Mouse (Mus musculus) R1 (cell line): ENCODE measurements around the gene Rps6ka2.
"Not testable (repeated sequence)": the region's sequence is repeated elsewhere in the genome, so short reads cannot be mapped to it uniquely, and the experiment has no call there.

Experiments used
- DNase-seq: peaks from one replicate; pipeline ENCODE4 v3.0.0-alpha.2; 2018; ENCODE audit warnings: low read depth, low spot score

Rps6ka2 gene

DNA sequence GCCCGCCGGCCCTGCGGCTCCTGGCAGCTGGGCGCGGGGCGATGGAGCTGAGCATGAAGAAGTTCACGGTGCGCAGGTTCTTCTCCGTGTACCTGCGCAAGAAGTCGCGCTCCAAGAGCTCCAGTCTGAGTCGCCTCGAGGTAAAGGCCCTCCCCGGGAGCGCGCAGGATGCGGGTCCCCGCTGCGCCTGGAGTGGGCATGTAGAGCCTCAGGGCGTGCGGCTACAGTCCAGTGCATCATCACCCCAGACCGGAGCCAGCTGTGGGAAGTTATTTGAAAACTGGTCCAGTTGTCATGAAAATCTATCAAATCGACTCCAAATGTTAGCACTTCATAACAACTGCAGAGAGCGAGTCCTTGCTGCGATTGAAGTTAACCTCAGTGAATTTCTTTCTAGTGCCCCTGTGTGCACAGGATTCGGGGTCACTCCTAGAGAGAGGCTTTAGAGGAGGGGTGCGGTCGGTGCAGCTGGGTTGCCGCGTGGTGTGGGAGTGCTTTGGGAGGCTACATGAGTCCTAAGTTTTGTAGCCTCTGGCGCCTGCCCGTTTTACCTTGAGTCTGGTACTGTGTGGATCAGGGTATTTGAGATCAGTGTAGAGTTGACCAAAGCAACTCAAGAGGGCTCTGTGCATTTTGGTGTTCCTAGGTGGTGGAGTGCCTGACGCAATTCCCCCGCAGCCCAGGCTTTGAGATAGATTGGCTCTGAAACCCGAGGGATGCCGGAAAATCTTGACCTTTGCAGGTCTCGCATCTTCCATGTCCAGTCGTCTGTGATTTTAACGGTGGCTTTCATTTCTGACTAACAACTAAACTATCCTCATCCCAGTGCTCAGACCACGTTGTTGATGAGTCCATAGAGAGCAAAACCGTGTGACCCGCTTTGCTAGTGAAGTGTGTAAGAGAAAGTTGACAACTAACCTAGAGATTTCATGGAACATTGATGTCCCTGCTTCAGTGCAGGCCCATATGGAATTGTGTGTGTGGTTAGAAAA is 685 bp downstream of the Rps6ka2 start:
- DNase-seq: peak; percentile 81

GRCm38 (mm10) chr17:7173331-7174028 is 3.6 kb downstream of the Rps6ka2 start:
- no peak for DNase-seq

- DNase-seq: no peak
Observed at GRCm38 (mm10) chr17:7175293-7175692, 5.4 kb downstream of the Rps6ka2 start.

DNA sequence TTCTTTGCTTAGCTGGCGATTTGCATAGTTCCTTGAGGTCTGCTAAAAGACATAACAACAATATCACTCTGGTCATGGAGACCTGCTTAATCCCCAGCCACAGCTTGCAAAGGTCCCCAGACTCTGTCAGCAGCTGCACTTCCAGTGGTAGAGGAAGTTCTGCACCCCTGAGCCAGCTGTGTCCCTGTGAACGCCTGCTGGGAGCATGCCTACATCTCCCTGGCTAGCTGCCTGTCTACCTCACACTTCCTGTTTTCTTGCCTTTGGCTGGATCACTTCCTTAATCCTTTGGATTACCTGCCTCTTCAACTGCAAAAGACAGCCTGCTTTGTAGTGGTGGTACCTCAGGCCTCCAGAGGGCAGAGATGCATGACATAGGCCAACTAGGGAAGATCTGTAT is 6.5 kb downstream of the Rps6ka2 start:
- peak; percentile 31 for DNase-seq

DNA sequence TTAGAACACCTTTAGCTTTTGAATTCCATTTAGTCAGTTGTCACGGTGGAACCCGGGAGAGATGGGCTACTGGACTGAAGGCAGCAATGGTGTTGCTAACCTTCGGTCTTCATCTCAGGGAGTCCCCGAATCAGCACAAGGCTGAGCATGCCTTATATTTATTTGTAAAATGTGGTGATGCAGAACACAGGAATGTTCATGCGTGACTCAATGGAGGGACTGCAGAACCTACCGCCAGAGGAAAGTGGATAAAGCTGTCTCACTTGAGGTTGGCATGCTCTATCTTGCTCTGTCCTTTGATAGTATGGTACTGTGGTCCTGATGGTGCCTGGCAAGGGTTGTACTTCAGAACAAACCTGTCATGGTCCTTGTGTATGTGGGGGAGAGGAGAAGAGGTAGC is 8.3 kb downstream of the Rps6ka2 start:
- DNase-seq: no peak

DNA sequence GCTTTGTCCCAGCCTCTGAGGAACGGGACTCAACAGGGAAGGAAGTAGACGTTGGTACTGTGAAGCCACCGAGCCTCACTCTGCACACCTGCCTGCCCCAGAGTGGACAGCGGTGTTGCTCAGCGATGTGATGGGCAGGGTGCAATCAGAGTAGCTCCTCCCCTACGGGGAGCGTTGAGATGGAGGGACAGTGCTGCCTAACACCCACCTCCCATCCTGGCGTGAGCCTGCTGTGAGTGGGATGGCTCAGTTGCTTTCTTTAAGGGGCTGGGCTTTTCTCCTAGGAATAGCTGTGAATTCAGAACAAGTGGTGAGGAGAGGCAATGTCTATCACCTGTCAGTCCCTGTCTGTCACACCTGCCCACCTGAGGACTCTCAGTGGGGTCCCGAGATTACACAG is 12.3 kb downstream of the Rps6ka2 start:
- no peak for DNase-seq

- DNase-seq: not testable (repeated sequence)
Observed at GRCm38 (mm10) chr17:7187037-7187436, 17.1 kb downstream of the Rps6ka2 start.

- DNase-seq: peak; percentile 67
Observed at GRCm38 (mm10) chr17:7189425-7189824, 19.5 kb downstream of the Rps6ka2 start.

DNA sequence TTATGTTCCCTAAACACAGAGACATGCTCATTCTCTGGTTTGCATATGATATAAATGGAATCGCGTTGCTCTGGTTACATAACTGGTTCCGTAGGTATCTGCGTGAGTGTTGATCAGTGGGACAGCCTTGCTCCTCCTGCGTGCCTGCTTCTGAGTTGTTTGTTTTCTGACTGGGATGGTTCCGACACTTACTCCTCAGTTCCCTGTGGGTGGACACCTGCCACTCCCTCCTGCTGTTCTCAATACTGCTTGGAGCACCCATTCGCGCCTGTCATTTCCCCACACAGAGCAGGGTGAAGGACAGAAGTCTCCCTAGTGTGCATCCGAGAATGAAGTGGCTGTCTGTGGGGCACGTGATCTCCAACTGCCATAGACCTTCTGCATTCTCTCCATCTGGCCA is 20.1 kb downstream of the Rps6ka2 start:
- DNase-seq: no peak

DNA sequence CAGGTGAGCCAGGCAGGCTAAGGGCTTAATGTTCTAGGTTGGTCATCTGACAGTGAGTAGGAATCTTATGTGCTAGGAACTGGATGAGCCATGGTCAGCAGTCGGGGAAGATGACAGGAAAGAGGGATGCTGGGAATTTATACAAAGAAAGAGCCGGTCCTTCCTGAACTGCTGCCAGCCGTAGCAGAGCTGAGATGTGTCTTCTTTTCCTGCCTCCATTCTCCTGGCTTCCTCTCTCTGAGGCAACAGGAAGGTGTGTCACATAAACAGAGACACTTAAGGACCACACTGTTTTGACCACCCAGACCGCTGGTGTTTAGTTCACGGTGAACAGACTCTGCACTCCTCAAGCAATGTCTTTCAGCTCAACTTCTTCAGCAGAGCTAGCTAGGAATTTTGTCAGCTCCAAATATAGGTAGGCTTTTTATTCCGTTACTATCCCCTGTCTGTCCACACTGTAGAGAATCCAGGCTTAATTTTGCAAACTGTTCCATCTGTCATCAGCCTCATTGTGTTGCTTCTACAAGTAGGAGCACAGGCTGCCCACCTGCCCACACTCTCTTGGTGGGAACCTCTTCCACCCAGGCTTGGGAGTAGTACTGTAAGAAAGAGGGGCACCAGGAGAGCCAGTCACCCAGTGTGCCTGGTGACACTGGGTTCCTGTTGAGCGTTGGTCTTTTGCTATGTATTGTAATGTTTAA is 24.4 kb downstream of the Rps6ka2 start:
- no peak for DNase-seq

GRCm38 (mm10) chr17:7197121-7197925 is 27.4 kb downstream of the Rps6ka2 start:
- DNase-seq: no peak

DNA sequence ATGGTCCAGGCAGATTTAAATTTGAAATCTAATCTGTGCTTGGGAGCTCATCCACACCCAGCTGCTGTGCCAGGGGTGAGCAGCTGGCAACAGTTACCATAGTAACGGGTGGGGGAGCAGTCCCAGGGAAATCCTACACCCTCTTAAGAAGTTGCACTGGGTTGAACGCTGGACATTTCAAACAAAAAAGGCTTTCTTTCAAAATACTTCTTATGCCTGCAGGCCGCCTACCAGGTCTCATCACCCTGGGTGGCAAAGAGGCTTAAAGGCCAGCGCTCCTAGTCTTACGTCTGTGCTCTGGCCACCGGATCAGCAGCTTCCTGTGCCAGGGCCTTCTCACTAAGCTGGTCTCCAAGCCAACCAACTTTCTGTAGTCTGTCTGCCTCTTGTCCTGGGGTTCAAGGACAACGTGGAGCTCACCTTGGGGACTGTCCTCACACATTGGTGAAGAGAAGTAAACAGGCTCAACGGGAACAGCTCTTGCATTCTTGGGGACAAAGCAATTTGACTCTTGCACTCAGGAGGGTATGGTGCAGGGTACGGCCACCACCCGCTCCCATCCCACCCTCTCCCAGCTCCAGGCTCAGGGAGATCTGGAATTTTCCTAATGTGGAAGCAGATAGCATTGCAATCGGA is 35.0 kb downstream of the Rps6ka2 start:
- peak; percentile 52 for DNase-seq

- DNase-seq: peak; percentile 72
Observed at GRCm38 (mm10) chr17:7206434-7207145, 36.7 kb downstream of the Rps6ka2 start.

- DNase-seq: no peak
Observed at GRCm38 (mm10) chr17:7210648-7211047, 40.7 kb downstream of the Rps6ka2 start.

DNA sequence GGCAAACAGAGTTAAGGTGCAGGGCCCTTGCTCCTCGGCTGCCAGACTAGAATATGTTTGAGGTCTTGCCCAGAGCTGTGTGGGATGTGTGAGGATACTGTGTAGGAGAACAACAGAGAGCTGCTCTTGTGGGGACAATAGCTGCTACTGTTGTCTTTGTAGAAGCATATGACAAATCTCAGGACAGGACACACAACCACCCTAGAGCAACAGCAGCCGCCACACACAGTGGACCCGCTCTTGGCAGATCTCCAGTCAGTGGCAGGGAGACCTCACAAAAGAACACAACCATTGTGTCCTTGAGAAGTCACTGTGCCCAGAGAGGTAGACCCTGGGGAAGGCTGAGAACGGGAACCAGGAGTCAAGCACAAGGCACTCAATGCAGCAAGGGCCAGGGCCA is 42.0 kb downstream of the Rps6ka2 start:
- DNase-seq: no peak

GRCm38 (mm10) chr17:7213214-7213613 is 43.3 kb downstream of the Rps6ka2 start:
- DNase-seq: no peak

DNA sequence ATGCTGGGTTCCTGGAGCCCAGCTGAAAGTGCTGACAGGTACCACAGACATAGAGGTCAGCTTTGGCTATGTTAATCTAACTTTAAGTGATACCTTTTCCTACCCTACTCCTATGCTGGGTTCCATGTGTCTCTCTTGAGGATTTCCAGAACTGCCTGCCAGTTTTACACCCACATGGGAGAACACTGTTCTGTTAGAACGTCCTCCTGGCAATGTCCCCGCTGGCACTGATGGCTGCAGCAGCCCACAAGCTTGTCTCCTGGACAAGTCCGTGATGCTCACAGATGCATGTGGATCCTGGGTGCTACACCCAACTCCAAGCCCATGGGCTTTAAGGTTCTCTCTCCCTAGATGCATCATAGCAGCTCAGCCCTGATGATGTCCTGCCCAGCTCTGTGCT is 44.1 kb downstream of the Rps6ka2 start:
- no peak for DNase-seq

DNA sequence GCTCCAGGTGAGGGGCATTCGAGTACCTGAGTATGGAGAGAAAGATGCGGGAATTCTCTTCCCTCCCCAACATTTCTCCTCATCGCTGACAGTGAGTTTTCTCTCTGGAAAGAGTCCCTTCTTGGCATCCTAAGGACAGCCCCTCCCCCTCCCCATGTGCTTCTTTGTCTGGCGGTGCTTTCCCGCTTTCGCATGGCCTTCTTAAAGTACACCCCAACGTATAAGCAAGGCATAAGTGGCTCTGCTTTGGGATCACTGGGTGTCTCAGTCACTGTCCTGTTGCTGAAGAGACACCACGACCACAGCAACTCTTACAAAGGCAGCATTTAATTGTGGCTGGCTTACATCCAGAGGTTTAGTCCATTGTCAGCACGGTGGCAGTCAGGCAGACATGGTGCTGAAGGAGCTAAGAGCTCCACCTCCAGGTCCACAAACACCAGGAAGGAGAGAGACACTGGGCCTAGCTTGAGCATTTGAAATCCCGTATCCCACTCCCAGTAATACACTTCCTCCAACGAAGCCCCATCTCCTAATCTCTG is 47.9 kb downstream of the Rps6ka2 start:
- peak; percentile 40 for DNase-seq

DNA sequence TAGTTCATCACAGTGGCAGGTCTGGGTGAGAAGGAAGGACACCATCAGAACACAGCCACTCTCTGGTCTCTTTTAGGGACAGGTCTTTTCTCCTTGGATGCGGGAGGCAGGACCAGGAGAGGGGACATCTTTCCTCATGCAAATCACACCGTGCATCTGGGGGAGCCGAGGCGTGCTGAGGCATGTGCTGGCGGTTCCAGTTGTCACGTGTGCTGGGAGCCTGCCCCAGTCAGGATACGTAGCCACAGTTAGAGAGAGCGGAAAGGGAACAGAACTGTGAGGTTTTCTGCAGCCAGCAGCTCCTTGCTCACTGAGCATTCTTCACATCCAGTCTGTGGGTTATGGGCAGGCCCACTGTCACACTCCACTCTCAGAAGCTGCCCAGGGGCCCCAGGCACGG is 48.5 kb downstream of the Rps6ka2 start:
- DNase-seq: peak; percentile 43
